Mouse (Mus musculus): ENCODE measurements around the gene Mark4.

DNA sequence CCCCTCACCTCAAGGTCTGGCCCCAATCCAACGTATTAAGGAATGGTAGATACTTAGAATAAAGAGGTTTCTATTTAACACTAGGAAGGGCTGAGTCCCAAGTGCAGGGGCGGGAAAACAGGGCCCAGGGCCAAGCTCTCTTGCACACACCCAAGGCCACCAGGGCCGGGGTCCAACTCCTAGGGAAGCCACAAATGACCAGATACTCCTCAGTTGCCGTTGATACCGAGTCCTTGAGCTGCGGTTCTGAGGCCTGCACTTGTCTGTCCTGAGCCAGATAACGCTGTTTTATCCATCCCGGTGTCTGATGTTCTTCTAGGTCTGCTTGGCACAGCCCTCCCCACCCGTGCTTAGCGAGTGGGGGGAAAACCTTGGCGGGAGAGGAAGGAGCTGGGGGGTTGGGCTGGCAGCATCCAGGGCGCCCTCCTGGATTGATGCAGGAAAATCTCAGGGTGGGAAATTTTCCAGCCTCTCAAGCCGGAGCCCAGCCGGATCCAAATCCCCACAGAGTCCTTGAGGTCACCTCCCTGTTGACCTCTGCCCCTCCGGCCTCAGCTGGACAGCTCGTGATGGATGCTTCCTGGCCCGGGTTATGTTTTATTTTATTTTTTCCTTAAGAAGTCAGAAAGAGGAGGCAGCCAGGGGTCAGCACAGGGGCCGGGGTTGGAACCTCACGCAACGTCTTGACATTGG is 37.0 kb upstream of the Mark4 start:
- no peak for TF ChIP-seq POLR2A (IDR thresholded peaks at IDR 0.05; ENCODE audit: borderline replicate concordance, extremely low read depth, low read depth, low read length)
- TF ChIP-seq CTCF (IDR thresholded peaks at IDR 0.05; ENCODE audit: insufficient read depth, low read length) = no peak
